Mouse (Mus musculus): ENCODE measurements at regions not wholly inside any gene's neighbourhood (a gene's known extent, or its start where the extent isn't known, plus 50 kb on each side); places are given as distances from the start of the nearest gene placed in this dataset.

GRCm38 (mm10) chr15:33824826-33825225 is 532.8 kb downstream of the 9430069I07Rik start:
- DNase-seq = no peak
- intact Hi-C loops (cut with DNase I) = no loop called here

- DNase-seq = no peak
- intact Hi-C loops (cut with DNase I) = no loop called here
These were observed 576.7 kb downstream of the 9430069I07Rik start for GRCm38 (mm10) chr15:33780960-33781359.

- intact Hi-C loops (cut with DNase I) = no loop called here
These were observed 598.2 kb downstream of the 9430069I07Rik start for GRCm38 (mm10) chr15:33759496-33759895.

GRCm38 (mm10) chr15:33758771-33759170 is 598.9 kb downstream of the 9430069I07Rik start:
- intact Hi-C loops (cut with DNase I) = no loop called here
- DNase-seq = peak in 1 of 2 experiments; percentile 2

More at GRCm38 (mm10) chr15:33759496-33759895, 598.2 kb downstream of the 9430069I07Rik start:
- DNase-seq = peak; percentile 2 to 8
